Mouse (Mus musculus): Measurements from ENCODE around the gene Emg1. TPM values are rescaled to one million over a fixed set of nuclear protein-coding genes. Genes with fewer than 3 reads are reported as not detected.

The Emg1 gene
- polyA plus RNA-seq, 1 experiment from 2014 or later: 233 TPM

GRCm38 (mm10) chr6:124665011-124665410 lies 47.0 kb downstream of the Emg1 start:
- WGBS: 93% methylated on average over 10 of the region's 10 CpGs
- ATAC-seq (ENCODE audit: low FRiP score, low TSS enrichment): no peak
- H3K27me3 ChIP-seq (ENCODE audit: control insufficient read depth, insufficient read depth, low read length): no peaks in the 10 kb centered on the region
- no peaks in the 10 kb centered on the region for H3K9me3 ChIP-seq (ENCODE audit: control insufficient read depth, low read length)
- no peak overlapping the region for H3K4me2 ChIP-seq (replicated peaks; ENCODE audit: low read depth, low read length)
- H3K27ac ChIP-seq (ENCODE audit: low read depth, low read length): no peak overlapping the region
- H3K4me1 ChIP-seq (ENCODE audit: control insufficient read depth, insufficient read depth, low read length): peaks cover 4% of the 10 kb centered on the region; the same call in 1 of the 2 replicates
- H3K9ac ChIP-seq (ENCODE audit: low read depth, low read length): no peak overlapping the region
- no peaks in the 10 kb centered on the region for H3K36me3 ChIP-seq (ENCODE audit: control insufficient read depth, insufficient read depth, low read length)
- no peak overlapping the region for H3K4me3 ChIP-seq (ENCODE audit: low read length)

DNA sequence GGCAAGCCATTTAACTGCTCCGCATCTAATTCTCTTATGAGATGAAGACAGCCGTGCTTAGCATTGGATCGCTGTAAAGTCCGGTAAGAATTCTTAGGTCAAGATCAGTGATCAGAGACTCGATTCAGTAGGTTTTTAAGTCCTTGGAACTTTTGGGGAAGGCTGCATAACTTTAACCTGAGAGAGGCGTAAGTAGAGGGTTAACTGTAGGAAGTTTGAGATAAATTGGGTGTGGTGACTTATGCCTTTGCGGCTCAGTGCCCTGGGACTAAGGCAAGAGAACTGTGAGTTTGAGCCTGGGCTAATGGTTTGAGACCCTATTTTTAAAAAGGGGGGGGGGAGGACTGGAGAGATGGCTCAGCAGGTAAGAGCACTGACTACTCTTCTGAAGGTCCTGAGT lies 47.7 kb downstream of the Emg1 start:
- WGBS: 72% methylated on average over 7 of the region's 7 CpGs
- H3K9ac ChIP-seq (ENCODE audit: low read depth, low read length): no peak overlapping the region

DNA sequence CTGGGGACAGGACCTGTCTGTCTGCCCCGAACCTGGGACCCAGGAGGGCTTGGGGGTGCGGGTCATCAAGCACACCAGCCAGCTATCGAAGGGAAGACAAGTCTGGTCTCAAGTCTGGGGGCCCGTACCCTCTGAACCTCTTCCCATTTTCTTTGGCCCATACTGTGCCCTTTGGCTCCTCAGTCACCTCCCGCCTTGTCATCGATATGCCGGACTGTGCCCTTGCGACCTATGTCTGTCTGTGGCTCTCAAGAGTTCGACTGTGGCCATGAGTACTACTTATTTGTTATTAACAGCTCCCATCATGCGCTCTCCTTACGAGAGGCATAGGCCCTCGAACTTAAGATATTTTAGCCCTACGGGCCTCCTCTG lies 48.6 kb downstream of the Emg1 start:
- ATAC-seq (ENCODE audit: low FRiP score, low TSS enrichment): no peak
- Histone ChIP-seq H3K4me2 (replicated peaks; ENCODE audit: low read depth, low read length) (peak overlapping the region; percentile 79), H3K27ac (ENCODE audit: low read depth, low read length) (peak overlapping the region; percentile 30; the same call in 1 of the 2 replicates), H3K9ac (ENCODE audit: low read depth, low read length) (peak overlapping the region; percentile 62), H3K9me3 (ENCODE audit: control insufficient read depth, low read length) (no peaks in the 10 kb centered on the region), H3K4me3 (ENCODE audit: low read length) (peak overlapping the region; percentile 72), H3K36me3 (ENCODE audit: control insufficient read depth, insufficient read depth, low read length) (no peaks in the 10 kb centered on the region), H3K4me1 (ENCODE audit: control insufficient read depth, insufficient read depth, low read length) (peaks cover 4% of the 10 kb centered on the region; the same call in 1 of the 2 replicates), H3K27me3 (ENCODE audit: control insufficient read depth, insufficient read depth, low read length) (no peaks in the 10 kb centered on the region)
- WGBS: 16% methylated on average over 13 of the region's 13 CpGs

More for the DNA sequence above, 47.7 kb downstream of the Emg1 start:
- no peaks in the 10 kb centered on the region for H3K27me3 ChIP-seq (ENCODE audit: control insufficient read depth, insufficient read depth, low read length)
- ATAC-seq (ENCODE audit: low FRiP score, low TSS enrichment): no peak
- peak overlapping the region; percentile 72; the same call in 1 of the 2 replicates for H3K4me3 ChIP-seq (ENCODE audit: low read length)
- H3K27ac ChIP-seq (ENCODE audit: low read depth, low read length): no peak overlapping the region
- H3K36me3 ChIP-seq (ENCODE audit: control insufficient read depth, insufficient read depth, low read length): no peaks in the 10 kb centered on the region
- peaks cover 4% of the 10 kb centered on the region; the same call in 1 of the 2 replicates for H3K4me1 ChIP-seq (ENCODE audit: control insufficient read depth, insufficient read depth, low read length)
- H3K4me2 ChIP-seq (replicated peaks; ENCODE audit: low read depth, low read length): peak overlapping the region; percentile 79; the same call in 1 of the 2 replicates
- no peaks in the 10 kb centered on the region for H3K9me3 ChIP-seq (ENCODE audit: control insufficient read depth, low read length)

GRCm38 (mm10) chr6:124662477-124663423 lies 49.2 kb downstream of the Emg1 start, which contains the start of gene Lpcat3:
TSS of gene Lpcat3 (plus strand) at chr6:124663027.
- Histone ChIP-seq H3K36me3 (ENCODE audit: control insufficient read depth, insufficient read depth, low read length) (no peaks in the 10 kb centered on the region), H3K9me3 (ENCODE audit: control insufficient read depth, low read length) (no peaks in the 10 kb centered on the region), H3K27ac (ENCODE audit: low read depth, low read length) (peak within 1 kb of the TSS; percentile 67), H3K4me3 (ENCODE audit: low read length) (peak within 1 kb of the TSS; percentile 72), H3K4me2 (replicated peaks; ENCODE audit: low read depth, low read length) (peak within 1 kb of the TSS; percentile 79), H3K9ac (ENCODE audit: low read depth, low read length) (peak within 1 kb of the TSS; percentile 62), H3K4me1 (ENCODE audit: control insufficient read depth, insufficient read depth, low read length) (peaks cover 4% of the 10 kb centered on the region; the same call in 1 of the 2 replicates), H3K27me3 (ENCODE audit: control insufficient read depth, insufficient read depth, low read length) (no peaks in the 10 kb centered on the region)
- peak; percentile 98 for ATAC-seq (ENCODE audit: low FRiP score, low TSS enrichment)
- under 1% methylated on average over 58 of the region's 87 CpGs for WGBS

- Histone ChIP-seq H3K4me1 (ENCODE audit: control insufficient read depth, insufficient read depth, low read length) (peaks cover 4% of the 10 kb centered on the region; the same call in 1 of the 2 replicates), H3K4me2 (replicated peaks; ENCODE audit: low read depth, low read length) (peak overlapping the region; percentile 79), H3K27me3 (ENCODE audit: control insufficient read depth, insufficient read depth, low read length) (no peaks in the 10 kb centered on the region), H3K4me3 (ENCODE audit: low read length) (peak overlapping the region; percentile 72), H3K27ac (ENCODE audit: low read depth, low read length) (peak overlapping the region; percentile 67), H3K36me3 (ENCODE audit: control insufficient read depth, insufficient read depth, low read length) (no peaks in the 10 kb centered on the region), H3K9me3 (ENCODE audit: control insufficient read depth, low read length) (no peaks in the 10 kb centered on the region), H3K9ac (ENCODE audit: low read depth, low read length) (peak overlapping the region; percentile 50; the same call in 1 of the 2 replicates)
- ATAC-seq (ENCODE audit: low FRiP score, low TSS enrichment): no peak
- 33% methylated on average over 6 of the region's 6 CpGs for WGBS
Measured at GRCm38 (mm10) chr6:124661995-124662394, 50.0 kb downstream of the Emg1 start.

DNA sequence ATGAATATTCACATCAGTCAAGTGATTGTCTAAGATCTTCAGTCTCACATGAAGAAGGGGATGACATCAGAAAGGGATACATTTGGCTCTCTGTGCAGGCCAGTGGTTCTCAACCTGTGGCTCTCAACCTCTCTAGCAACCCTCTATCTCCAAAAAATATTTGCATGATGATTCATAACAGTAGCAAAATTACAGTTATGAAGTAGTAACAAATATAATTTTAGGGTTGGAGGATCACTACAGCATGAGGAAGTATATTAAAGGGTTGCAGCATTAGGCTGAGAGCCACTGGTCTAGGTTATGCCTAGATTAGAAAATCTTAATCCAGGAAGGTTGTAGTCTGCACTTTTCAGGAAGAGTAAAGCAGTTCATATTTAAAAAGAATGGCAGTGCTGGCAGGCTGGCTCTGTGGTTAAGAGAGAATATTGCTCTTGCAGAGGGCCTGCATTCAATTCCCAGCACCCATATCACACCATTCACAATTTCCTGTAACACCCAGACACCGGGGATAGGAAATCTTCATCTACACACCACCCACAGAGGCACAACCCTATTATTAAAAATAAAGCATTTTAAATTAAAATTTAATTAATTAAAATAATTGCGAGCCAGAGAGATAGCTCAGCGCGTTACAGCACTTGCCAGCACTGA lies 50.7 kb downstream of the Emg1 start:
- Histone ChIP-seq H3K9ac (ENCODE audit: low read depth, low read length) (no peak overlapping the region), H3K9me3 (ENCODE audit: control insufficient read depth, low read length) (no peaks in the 10 kb centered on the region), H3K27ac (ENCODE audit: low read depth, low read length) (no peak overlapping the region), H3K4me3 (ENCODE audit: low read length) (no peak overlapping the region), H3K36me3 (ENCODE audit: control insufficient read depth, insufficient read depth, low read length) (no peaks in the 10 kb centered on the region), H3K4me1 (ENCODE audit: control insufficient read depth, insufficient read depth, low read length) (peaks cover 4% of the 10 kb centered on the region; the same call in 1 of the 2 replicates), H3K4me2 (replicated peaks; ENCODE audit: low read depth, low read length) (no peak overlapping the region), H3K27me3 (ENCODE audit: control insufficient read depth, insufficient read depth, low read length) (no peaks in the 10 kb centered on the region)
- no peak for ATAC-seq (ENCODE audit: low FRiP score, low TSS enrichment)
- 97% methylated on average over 4 of the region's 4 CpGs for WGBS

GRCm38 (mm10) chr6:124658067-124658466 lies 53.9 kb downstream of the Emg1 start:
- ATAC-seq (ENCODE audit: low FRiP score, low TSS enrichment): no peak
- no peaks in the 10 kb centered on the region for H3K4me1 ChIP-seq (ENCODE audit: control insufficient read depth, insufficient read depth, low read length)
- no peak overlapping the region for H3K4me3 ChIP-seq (ENCODE audit: low read length)
- H3K27ac ChIP-seq (ENCODE audit: low read depth, low read length): no peak overlapping the region
- H3K9ac ChIP-seq (ENCODE audit: low read depth, low read length): no peak overlapping the region
- no peaks in the 10 kb centered on the region for H3K36me3 ChIP-seq (ENCODE audit: control insufficient read depth, insufficient read depth, low read length)
- H3K4me2 ChIP-seq (replicated peaks; ENCODE audit: low read depth, low read length): no peak overlapping the region
- H3K27me3 ChIP-seq (ENCODE audit: control insufficient read depth, insufficient read depth, low read length): no peaks in the 10 kb centered on the region
- WGBS: 79% methylated on average over 2 of the region's 2 CpGs
- peaks cover 7% of the 10 kb centered on the region; the same call in 1 of the 2 replicates for H3K9me3 ChIP-seq (ENCODE audit: control insufficient read depth, low read length)

- Histone ChIP-seq H3K4me1 (ENCODE audit: control insufficient read depth, insufficient read depth, low read length) (no peaks in the 10 kb centered on the region), H3K36me3 (ENCODE audit: control insufficient read depth, insufficient read depth, low read length) (no peaks in the 10 kb centered on the region), H3K4me2 (replicated peaks; ENCODE audit: low read depth, low read length) (no peak overlapping the region), H3K27me3 (ENCODE audit: control insufficient read depth, insufficient read depth, low read length) (no peaks in the 10 kb centered on the region), H3K9ac (ENCODE audit: low read depth, low read length) (no peak overlapping the region), H3K4me3 (ENCODE audit: low read length) (no peak overlapping the region), H3K9me3 (ENCODE audit: control insufficient read depth, low read length) (peaks cover 8% of the 10 kb centered on the region; the same call in 1 of the 2 replicates), H3K27ac (ENCODE audit: low read depth, low read length) (peak overlapping the region; percentile 18; the same call in 1 of the 2 replicates)
- 37% methylated on average over 6 of the region's 6 CpGs for WGBS
- peak; percentile 53; the same call in 1 of the 2 replicates for ATAC-seq (ENCODE audit: low FRiP score, low TSS enrichment)
Measured at GRCm38 (mm10) chr6:124655893-124656292, 56.1 kb downstream of the Emg1 start.

All from kidney, embryonic 14.5 days (tissue).